Mouse (Mus musculus): Measurements from ENCODE around the gene Arid3a.

GRCm38 (mm10) chr10:79969124-79969568 is 42.3 kb downstream of the Arid3a start:
- TF ChIP-seq TCF3 (IDR thresholded peaks at IDR 0.05; ENCODE audit: insufficient read length, low read depth), result no peak
- TF ChIP-seq POLR2A (IDR thresholded peaks at IDR 0.05; ENCODE audit: insufficient read length, low read depth), result no peak
- no peak for TF ChIP-seq MAX (IDR thresholded peaks at IDR 0.05; ENCODE audit: low read depth)
- no peak for TF ChIP-seq E2F4 (IDR thresholded peaks at IDR 0.05; ENCODE audit: insufficient read depth)
